Mouse (Mus musculus) spleen, postnatal 0 days (tissue): Measurements from ENCODE around the gene Mt4. TPM values are rescaled to one million over a fixed set of nuclear protein-coding genes. Genes with fewer than 3 reads are reported as not detected.

Experiments
- polyA plus RNA-seq: library from polyadenylated mRNA; unstranded; fragments of >200 nt; fragmentation: Nextera tagmentation; extraction: Ambion mirVana; gene quantifications from 2 replicates; pipeline ENCODE4 v1.2.1, GENCODE M21; 2015

Gene Mt4
- not detected in 2 replicates for polyA plus RNA-seq

GRCm38 (mm10) chr8:94136933-94137332 is at the start of gene Mt4:
TSS of gene Mt4 (plus strand) at chr8:94137197.

GRCm38 (mm10) chr8:94098081-94098974 is 38.7 kb upstream of the Mt4 start, which contains the start of gene Bbs2:
TSS of gene Bbs2 (minus strand) at chr8:94098928.

GRCm38 (mm10) chr8:94152513-94153300 is 15.7 kb downstream of the Mt4 start, which contains the start of gene Mt3:
TSS of gene Mt3 (plus strand) at chr8:94152607.

GRCm38 (mm10) chr8:94172075-94172808 is 35.2 kb downstream of the Mt4 start, which contains the start of gene Mt2:
TSS of gene Mt2 (plus strand) at chr8:94172664.

GRCm38 (mm10) chr8:94178857-94179712 is 42.1 kb downstream of the Mt4 start, which contains the start of gene Mt1:
TSS of gene Mt1 (plus strand) at chr8:94179082.

Other genes starting within 250 kb of the Mt4 start
- 53.0 and 54.5 TPM in 2 replicates for gene Amfr, start 124.4 kb upstream of the Mt4 start, polyA plus RNA-seq
- 121 and 132 TPM in 2 replicates for gene Nudt21, start 100.2 kb upstream of the Mt4 start, polyA plus RNA-seq
- gene Ogfod1, start 100.0 kb upstream of the Mt4 start, polyA plus RNA-seq, result 4.4 and 5.3 TPM in 2 replicates
- 3.9 and 4.2 TPM in 2 replicates for gene Bbs2, start 38.3 kb upstream of the Mt4 start, polyA plus RNA-seq
- not detected in 2 replicates for gene Mt3, start 15.4 kb downstream of the Mt4 start, polyA plus RNA-seq
- gene Mt2, start 35.5 kb downstream of the Mt4 start, polyA plus RNA-seq, result 608 and 654 TPM in 2 replicates
- gene Mt1, start 41.9 kb downstream of the Mt4 start, polyA plus RNA-seq, result 1,287 and 1,359 TPM in 2 replicates
- 41.0 and 42.6 TPM in 2 replicates for gene Nup93, start 77.4 kb downstream of the Mt4 start, polyA plus RNA-seq
- 0.90 and 0.93 TPM in 2 replicates for gene Slc12a3, start 192.0 kb downstream of the Mt4 start, polyA plus RNA-seq
- gene Herpud1, start 249.2 kb downstream of the Mt4 start, polyA plus RNA-seq, result 54.8 and 59.1 TPM in 2 replicates